Mouse (Mus musculus) CH12.LX (cell line): ENCODE measurements around the gene Pald1. TPM values are rescaled to one million over a fixed set of nuclear protein-coding genes. Genes with fewer than 3 reads are reported as not detected.

Experiments used
- DNase-seq: peaks from one replicate; pipeline ENCODE4 v3.0.0-alpha.2; 2013; ENCODE audit errors: extremely low read depth
- H3K27ac ChIP-seq: 2 replicates; pipeline ENCODE4 v1.5.1; 2012; ENCODE audit warnings: low read depth, mild to moderate bottlenecking, control low read depth, moderate library complexity; ENCODE audit not compliant: insufficient read depth
- H3K27me3 ChIP-seq: replicated peaks from 2 replicates; pipeline ENCODE3; 2012; ENCODE audit warnings: inconsistent platforms
- H3K36me3 ChIP-seq, 2 experiments: replicated peaks in 1 of 2; 2 replicates each; pipeline versions ENCODE3 to v1.6.1; 2012; ENCODE audit warnings: inconsistent platforms in 1 of 2, low read length in 1 of 2, mild to moderate bottlenecking in 1 of 2, mixed read lengths in 1 of 2, moderate library complexity in 1 of 2; ENCODE audit not compliant: control insufficient read depth in 1 of 2, insufficient read depth in 1 of 2
- H3K4me1 ChIP-seq, 2 experiments: 2 replicates each; pipeline ENCODE4 v1.6.1; 2012; ENCODE audit warnings: inconsistent platforms in 1 of 2, moderate library complexity in 1 of 2; ENCODE audit not compliant: insufficient read depth in 2 of 2, control insufficient read depth in 1 of 2
- H3K4me2 ChIP-seq: 2 replicates; pipeline ENCODE4 v1.6.1; 2012; ENCODE audit warnings: low read depth, mild to moderate bottlenecking, control low read depth; ENCODE audit not compliant: poor library complexity, insufficient read depth, severe bottlenecking
- H3K4me3 ChIP-seq, 3 experiments: fragments of 150-350 bp in 1 of 3; sonication (generic) in 1 of 3; replicated peaks in 1 of 3; 2 replicates each; pipeline versions ENCODE3 to v1.5.1; 2011 to 2012; ENCODE audit warnings: low read depth in 2 of 3, low read length in 2 of 3, mild to moderate bottlenecking in 2 of 3, moderate library complexity in 2 of 3, control low read depth in 1 of 3, improper control_type of control experiment in 1 of 3, inconsistent platforms in 1 of 3, mixed read lengths in 1 of 3; ENCODE audit not compliant: poor library complexity in 1 of 3
- H3K79me2 ChIP-seq: replicated peaks from 2 replicates; pipeline ENCODE4 v1.6.1; 2012; ENCODE audit warnings: mild to moderate bottlenecking, moderate library complexity; ENCODE audit not compliant: control insufficient read depth, poor library complexity, insufficient read depth, severe bottlenecking; ENCODE audit errors: extremely low read depth
- H3K9ac ChIP-seq: 2 replicates; pipeline ENCODE4 v1.6.1; 2012; ENCODE audit warnings: low read depth, mild to moderate bottlenecking, control low read depth, moderate library complexity; ENCODE audit not compliant: insufficient read depth
- H3K9me3 ChIP-seq: replicated peaks from 2 replicates; pipeline ENCODE3; 2012; ENCODE audit warnings: low read length, inconsistent platforms, mixed read lengths
- CHD1 ChIP-seq: IDR thresholded peaks from 2 replicates; pipeline ENCODE4 v1.6.1; 2012; ENCODE audit warnings: low read depth, low read length, improper control_type of control experiment, inconsistent platforms
- ELF1 ChIP-seq: IDR thresholded peaks from 2 replicates; pipeline ENCODE4 v1.6.1; 2014; ENCODE audit warnings: low read depth, mild to moderate bottlenecking, inconsistent platforms, low read length, improper control_type of control experiment
- EP300 ChIP-seq: IDR thresholded peaks from 2 replicates; pipeline ENCODE4 v1.6.1; 2011; ENCODE audit warnings: low read length, improper control_type of control experiment
- HCFC1 ChIP-seq: IDR thresholded peaks from 2 replicates; pipeline ENCODE4 v1.6.1; 2012; ENCODE audit warnings: low read depth, mild to moderate bottlenecking, inconsistent platforms, low read length, improper control_type of control experiment
- IRF4 ChIP-seq: IDR thresholded peaks from 2 replicates; pipeline ENCODE4 v1.6.1; 2014; ENCODE audit warnings: low read depth, mild to moderate bottlenecking, inconsistent platforms, low read length, improper control_type of control experiment
- KAT2A ChIP-seq: IDR thresholded peaks from 2 replicates; pipeline ENCODE4 v1.6.1; 2012; ENCODE audit warnings: low read length, improper control_type of control experiment, inconsistent platforms; ENCODE audit not compliant: insufficient replicate concordance
- MAX ChIP-seq: IDR thresholded peaks from 2 replicates; pipeline ENCODE4 v1.6.1; 2011; ENCODE audit warnings: low read length, improper control_type of control experiment
- MAZ ChIP-seq: IDR thresholded peaks from 2 replicates; pipeline ENCODE4 v1.6.1; 2012; ENCODE audit warnings: low read depth, mild to moderate bottlenecking, inconsistent platforms, low read length, improper control_type of control experiment, moderate library complexity
- MEF2A ChIP-seq: IDR thresholded peaks from 2 replicates; pipeline ENCODE4 v1.6.1; 2014; ENCODE audit warnings: low read depth, mild to moderate bottlenecking, inconsistent platforms, low read length, improper control_type of control experiment, borderline replicate concordance
- NELFE ChIP-seq: IDR thresholded peaks from 2 replicates; pipeline ENCODE4 v1.6.1; 2011; ENCODE audit warnings: low read depth, low read length, improper control_type of control experiment
- NRF1 ChIP-seq: IDR thresholded peaks from 2 replicates; pipeline ENCODE4 v1.6.1; 2014; ENCODE audit warnings: low read depth, mild to moderate bottlenecking, inconsistent platforms, low read length, improper control_type of control experiment, moderate library complexity
- PAX5 ChIP-seq: IDR thresholded peaks from 2 replicates; pipeline ENCODE4 v1.6.1; 2012; ENCODE audit warnings: low read length, inconsistent platforms, mixed read lengths
- POLR2A ChIP-seq: IDR thresholded peaks from 2 replicates; pipeline ENCODE4 v1.6.1; 2011; ENCODE audit warnings: low read depth, mild to moderate bottlenecking, improper control_type of control experiment, low read length
- POLR2AphosphoS2 ChIP-seq: IDR thresholded peaks from 2 replicates; pipeline ENCODE4 v1.6.1; 2011; ENCODE audit warnings: low read depth, low read length, improper control_type of control experiment
- SMC3 ChIP-seq: IDR thresholded peaks from 2 replicates; pipeline ENCODE4 v1.6.1; 2011; ENCODE audit warnings: low read depth, low read length, improper control_type of control experiment
- TBP ChIP-seq: conservative IDR thresholded peaks from 2 replicates; pipeline ENCODE4 v1.6.1; 2011; ENCODE audit warnings: low read depth, low read length, improper control_type of control experiment
- UBTF ChIP-seq: IDR thresholded peaks from 2 replicates; pipeline ENCODE4 v1.6.1; 2012; ENCODE audit warnings: low read depth, mild to moderate bottlenecking, inconsistent platforms, low read length, improper control_type of control experiment, moderate library complexity
- USF1 ChIP-seq: IDR thresholded peaks from 2 replicates; pipeline ENCODE4 v1.6.1; 2014; ENCODE audit warnings: low read depth, mild to moderate bottlenecking, inconsistent platforms, low read length, improper control_type of control experiment
- ZNF384 ChIP-seq: IDR thresholded peaks from 2 replicates; pipeline ENCODE4 v1.6.1; 2012; ENCODE audit warnings: low read depth, low read length, improper control_type of control experiment, inconsistent platforms
- dilution Hi-C: fragments of 300-500 bp; cut with MboI; formaldehyde crosslinking; loops from 2 replicates; pipeline ENCODE4 v1.14.3; 2020; ENCODE audit warnings: low sequenced_read_pairs; ENCODE audit not compliant: extremely low pct_unique_long_range_greater_than_20kb, extremely low pct_ligation_motif_present
- in situ Hi-C: fragments of 300-500 bp; cut with MboI; formaldehyde crosslinking; loops from 3 replicates; pipeline ENCODE4 v1.14.3; 2019; ENCODE audit warnings: low sequenced_read_pairs, low pct_ligation_motif_present, low pct_unique_long_range_greater_than_20kb, mixed read lengths
- polyA plus RNA-seq: library from polyadenylated mRNA; unstranded; fragments of >175 nt; gene quantifications from 2 replicates; pipeline ENCODE4 v1.2.1, GENCODE M21; 2012; ENCODE audit warnings: low read depth; ENCODE audit not compliant: insufficient read length
- total RNA-seq, 2 experiments: library from RNA; depleted of rRNA; stranded (reverse); fragments of 300-350 nt in 1 of 2; fragments of >200 nt in 1 of 2; gene quantifications; 2 replicates each; pipeline ENCODE4 v1.2.3; 2012 to 2014

Gene Pald1
- total and polyA plus RNA-seq, 3 experiments, result 1.5 to 2.0 (median 1.5) TPM

GRCm38 (mm10) chr10:61399156-61399734 lies 15.9 kb upstream of the Pald1 start (continued):
- TF ChIP-seq MAZ, result no peak
- TF ChIP-seq POLR2AphosphoS2, result no peak
- no peak for TF ChIP-seq PAX5
- TF ChIP-seq CHD1, result no peak
- TF ChIP-seq EP300, result no peak
- no peak for TF ChIP-seq KAT2A
- no peak for TF ChIP-seq TBP

GRCm38 (mm10) chr10:61398125-61398524 lies 14.8 kb upstream of the Pald1 start:
- Histone ChIP-seq H3K27ac (no peak overlapping the region), H3K27me3 (peaks cover 4% of the 10 kb centered on the region), H3K9me3 (peaks cover 14% of the 10 kb centered on the region), H3K36me3 (no peaks in the 10 kb centered on the region), H3K4me2 (no peak overlapping the region), H3K9ac (no peak overlapping the region), H3K4me1 (peaks cover 0 to 4% of the 10 kb centered on the region in 2 experiments; a peak in 1 of 4 replicates), H3K79me2 (no peaks in the 10 kb centered on the region), H3K4me3 (no peak overlapping the region)
- DNase-seq, result no peak
- in situ Hi-C loops (no loop called here), dilution Hi-C loops (no loop called here)
- TF ChIP-seq EP300 (no peak), UBTF (no peak), ELF1 (no peak), NELFE (no peak), PAX5 (no peak), IRF4 (no peak), SMC3 (no peak), ZNF384 (no peak), MAX (no peak), POLR2A (no peak), HCFC1 (no peak), USF1 (no peak), MEF2A (no peak), NRF1 (no peak)
